Mouse (Mus musculus) kidney, adult 9 months (tissue): Measurements from ENCODE around the gene Gm5065.

ENCODE experiments used
- DNase-seq: peaks from one replicate; pipeline ENCODE4 v3.0.0; 2022

Gene Gm5065

GRCm38 (mm10) chr7:5350237-5350636, at the start of gene Gm5065:
Gene Gm5065 (plus strand): TSS chr7:5350537.
- no peak for DNase-seq

- no peak for DNase-seq
These were observed 22.8 kb upstream of the Gm5065 start for GRCm38 (mm10) chr7:5327511-5327910.

GRCm38 (mm10) chr7:5350935-5351334, 598 bp downstream of the Gm5065 start, which contains the start of gene Nlrp2:
Gene Nlrp2 (minus strand): TSS chr7:5351035.
- no peak for DNase-seq

GRCm38 (mm10) chr7:5363599-5363998, 13.3 kb downstream of the Gm5065 start:
- no peak for DNase-seq

- DNase-seq = no peak
These were observed 16.4 kb downstream of the Gm5065 start for GRCm38 (mm10) chr7:5366724-5367123.

- no peak for DNase-seq
These were observed 55.9 kb downstream of the Gm5065 start for GRCm38 (mm10) chr7:5406201-5406600.
